Mouse (Mus musculus): ENCODE results near the gene Rnf126.

The Rnf126 gene

GRCm38 (mm10) chr10:79736706-79737105, 30.0 kb downstream of the Rnf126 start:
- CTCF ChIA-PET, result interaction anchor here (0.9 kb wide), 1 partner anchor 11 kb away, joined by 3 read pairs; no protein-coding TSS in a partner anchor

- CTCF ChIA-PET, result no interaction called here
Measured at GRCm38 (mm10) chr10:79735361-79735760, 31.4 kb downstream of the Rnf126 start.

GRCm38 (mm10) chr10:79733847-79734246, 32.9 kb downstream of the Rnf126 start:
- CTCF ChIA-PET, result no interaction called here

- CTCF ChIA-PET, result no interaction called here
Measured at GRCm38 (mm10) chr10:79732500-79732899, 34.3 kb downstream of the Rnf126 start.

GRCm38 (mm10) chr10:79729357-79729965, 37.3 kb downstream of the Rnf126 start:
- CTCF ChIA-PET, result interaction anchor here (0.7 kb wide), 1 partner anchor 79 kb away, joined by 4 read pairs; no protein-coding TSS in a partner anchor

- CTCF ChIA-PET, result no interaction called here
Measured at GRCm38 (mm10) chr10:79728323-79729249, 38.2 kb downstream of the Rnf126 start.

GRCm38 (mm10) chr10:79726090-79726489, 40.7 kb downstream of the Rnf126 start:
- CTCF ChIA-PET, result interaction anchor here (0.7 to 0.9 kb wide), 2 partner anchors 11 to 1587 kb away, joined by 3 read pairs; no protein-coding TSS in a partner anchor

- CTCF ChIA-PET, result no interaction called here
Measured at GRCm38 (mm10) chr10:79723692-79724091, 43.1 kb downstream of the Rnf126 start.

- CTCF ChIA-PET, result no interaction called here
Measured at GRCm38 (mm10) chr10:79723047-79723446, 43.7 kb downstream of the Rnf126 start.

GRCm38 (mm10) chr10:79721089-79721488, 45.7 kb downstream of the Rnf126 start:
- CTCF ChIA-PET, result no interaction called here

- CTCF ChIA-PET, result interaction anchor here (0.5 kb wide), 1 partner anchor 50 kb away, joined by 4 read pairs; no protein-coding TSS in a partner anchor
Measured at GRCm38 (mm10) chr10:79717640-79718357, 49.0 kb downstream of the Rnf126 start.

GRCm38 (mm10) chr10:79716988-79717355, 49.8 kb downstream of the Rnf126 start:
- CTCF ChIA-PET, result no interaction called here

GRCm38 (mm10) chr10:79716254-79716987, 50.3 kb downstream of the Rnf126 start, which contains the start of gene Hcn2:
Gene Hcn2 (plus strand): TSS chr10:79716634.
- CTCF ChIA-PET, result no interaction called here

- CTCF ChIA-PET, result interaction anchor here (1.1 kb wide), 1 partner anchor 10 kb away, joined by 3 read pairs; no protein-coding TSS in a partner anchor
Measured at GRCm38 (mm10) chr10:79714996-79715395, 51.8 kb downstream of the Rnf126 start.

GRCm38 (mm10) chr10:79713163-79713562, 53.6 kb downstream of the Rnf126 start:
- CTCF ChIA-PET, result no interaction called here

GRCm38 (mm10) chr10:79712499-79713126, 54.1 kb downstream of the Rnf126 start:
- CTCF ChIA-PET, result interaction anchor here (0.6 kb wide), 4 partner anchors 15 to 134 kb away, joined by 4 to 6 read pairs (median 4); no protein-coding TSS in a partner anchor

GRCm38 (mm10) chr10:79712029-79712428, 54.7 kb downstream of the Rnf126 start:
- CTCF ChIA-PET, result interaction anchor here (0.6 kb wide), 4 partner anchors 14 to 134 kb away, joined by 4 to 6 read pairs (median 4); no protein-coding TSS in a partner anchor

GRCm38 (mm10) chr10:79709307-79709706, 57.4 kb downstream of the Rnf126 start:
- CTCF ChIA-PET, result no interaction called here

GRCm38 (mm10) chr10:79708668-79709067, 58.1 kb downstream of the Rnf126 start:
- CTCF ChIA-PET, result no interaction called here

Data from spleen, embryonic (tissue).